Mouse (Mus musculus) urinary bladder, adult 2 months (tissue): ENCODE results near the gene Abhd16b. TPM values are rescaled to one million over a fixed set of nuclear protein-coding genes. Genes with fewer than 3 reads are reported as not detected.

Source experiments
- DNase-seq: peaks from one replicate; pipeline ENCODE4 v3.0.0; 2022; ENCODE audit warnings: low spot score
- polyA plus RNA-seq: library from polyadenylated mRNA; depleted of rRNA; stranded (reverse); fragments of >200 nt; gene quantifications from 2 replicates; pipeline ENCODE4 v1.2.3, GENCODE M21; 2012; rRNA removed

Gene Abhd16b
- not detected in 2 replicates for polyA plus RNA-seq

DNA sequence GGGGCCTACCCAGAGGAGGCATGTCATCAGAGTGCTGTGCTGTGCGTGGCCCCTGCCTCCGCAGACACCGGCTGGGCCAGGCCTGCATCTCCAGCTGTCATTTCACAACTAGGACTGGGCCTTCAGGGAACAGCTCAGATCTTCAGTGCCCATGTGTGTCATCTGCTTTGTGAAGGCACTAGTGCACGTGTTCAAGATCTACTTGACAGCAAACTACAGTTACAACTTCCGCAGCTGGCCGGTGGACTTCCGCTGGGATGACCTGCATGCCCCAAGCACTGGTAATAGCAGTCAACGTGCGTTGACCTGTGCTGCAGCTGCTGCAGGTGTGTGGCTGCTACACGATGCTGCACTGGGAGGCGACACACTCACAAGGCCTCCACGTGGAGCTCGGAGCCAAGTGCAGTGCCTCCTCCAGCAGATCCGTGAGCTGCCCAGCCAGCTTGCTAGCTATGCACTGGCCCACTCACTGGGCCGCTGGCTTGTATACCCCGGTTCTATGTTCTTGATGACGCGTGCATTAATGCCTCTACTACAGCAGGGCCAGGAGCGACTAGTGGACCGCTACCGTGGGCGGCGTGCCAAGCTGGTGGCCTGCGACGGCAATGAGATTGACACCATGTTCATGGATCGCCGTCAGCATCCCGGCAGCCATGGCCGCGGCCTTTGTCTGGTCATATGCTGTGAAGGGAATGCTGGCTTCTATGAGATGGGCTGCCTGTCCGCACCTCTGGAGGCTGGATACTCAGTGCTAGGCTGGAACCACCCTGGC lies at the start of gene Abhd16b:
Gene Abhd16b, plus strand, starts transcription at position 51 of the 772 bp plus-strand sequence.
- no peak for DNase-seq

- DNase-seq = no peak
Observed at GRCm38 (mm10) chr2:181452181-181452580, 40.8 kb upstream of the Abhd16b start.

- DNase-seq = no peak
Observed at GRCm38 (mm10) chr2:181453274-181453673, 39.7 kb upstream of the Abhd16b start.

- no peak for DNase-seq
Observed at GRCm38 (mm10) chr2:181455899-181456298, 37.1 kb upstream of the Abhd16b start.

DNA sequence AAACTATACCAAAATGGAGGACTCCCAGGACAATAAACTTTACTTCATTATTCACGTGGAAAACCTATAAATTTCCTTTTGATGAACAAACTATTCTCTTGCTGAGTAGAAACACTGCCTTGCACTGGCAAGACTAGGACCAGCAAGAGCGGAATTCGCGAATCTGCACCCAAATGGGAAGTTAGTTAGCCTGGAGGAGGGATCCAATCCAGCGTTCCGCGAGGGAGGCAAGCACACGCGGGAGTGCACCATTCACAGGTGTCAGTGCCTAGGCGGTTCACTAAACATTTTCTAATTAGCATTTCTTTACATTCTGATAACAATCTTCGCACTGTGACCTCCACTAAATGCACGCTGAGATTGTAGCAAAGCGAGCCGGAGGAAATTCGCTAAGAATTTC lies 35.2 kb upstream of the Abhd16b start:
- no peak for DNase-seq

DNA sequence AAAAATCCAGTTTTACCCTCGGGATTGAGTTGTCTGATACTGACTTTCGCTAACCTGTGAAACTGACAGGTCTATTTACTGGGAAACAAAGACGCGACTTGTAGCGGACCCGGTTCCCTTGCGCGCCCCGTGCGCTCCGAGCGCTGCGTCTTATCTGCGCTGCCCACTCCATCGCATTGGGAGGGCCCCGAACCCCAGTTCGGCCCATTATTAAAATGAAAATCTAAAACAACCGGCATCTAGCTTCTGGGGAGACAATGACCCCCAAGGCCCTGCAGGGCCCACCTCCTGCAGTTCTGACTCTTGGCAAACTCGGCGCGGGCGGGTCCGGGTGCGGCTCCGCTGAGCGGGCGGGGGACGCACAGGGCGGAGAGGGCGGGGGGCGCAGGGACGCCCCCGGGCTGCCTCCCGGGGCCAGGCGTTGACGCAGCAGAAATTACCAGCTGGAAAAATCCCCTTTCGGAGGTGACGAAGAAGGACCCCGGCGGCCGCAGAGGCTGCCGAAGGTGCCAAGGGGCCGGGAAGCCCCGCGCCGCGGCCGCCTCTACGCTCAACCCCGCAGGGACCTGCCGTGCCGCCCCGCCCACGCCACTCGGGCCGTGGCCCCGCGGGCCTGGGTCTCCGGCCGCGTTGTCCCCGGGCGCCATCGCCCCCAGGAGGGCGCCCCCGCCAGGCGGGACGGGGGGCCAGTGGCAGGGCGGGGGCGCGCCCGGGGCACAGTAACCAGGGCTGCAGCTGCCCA lies 34.4 kb upstream of the Abhd16b start:
- peak; percentile 33 for DNase-seq

- DNase-seq = peak; percentile 84
Observed at GRCm38 (mm10) chr2:181459153-181459672, 33.8 kb upstream of the Abhd16b start, which contains the start of gene Zbtb46. Zbtb46 (minus strand) TSS chr2:181459426.

GRCm38 (mm10) chr2:181459673-181460621 lies 33.1 kb upstream of the Abhd16b start:
- DNase-seq = peak; percentile 45

GRCm38 (mm10) chr2:181461536-181462100 lies 31.4 kb upstream of the Abhd16b start:
- DNase-seq = no peak

- no peak for DNase-seq
Observed at GRCm38 (mm10) chr2:181462604-181463003, 30.4 kb upstream of the Abhd16b start.

DNA sequence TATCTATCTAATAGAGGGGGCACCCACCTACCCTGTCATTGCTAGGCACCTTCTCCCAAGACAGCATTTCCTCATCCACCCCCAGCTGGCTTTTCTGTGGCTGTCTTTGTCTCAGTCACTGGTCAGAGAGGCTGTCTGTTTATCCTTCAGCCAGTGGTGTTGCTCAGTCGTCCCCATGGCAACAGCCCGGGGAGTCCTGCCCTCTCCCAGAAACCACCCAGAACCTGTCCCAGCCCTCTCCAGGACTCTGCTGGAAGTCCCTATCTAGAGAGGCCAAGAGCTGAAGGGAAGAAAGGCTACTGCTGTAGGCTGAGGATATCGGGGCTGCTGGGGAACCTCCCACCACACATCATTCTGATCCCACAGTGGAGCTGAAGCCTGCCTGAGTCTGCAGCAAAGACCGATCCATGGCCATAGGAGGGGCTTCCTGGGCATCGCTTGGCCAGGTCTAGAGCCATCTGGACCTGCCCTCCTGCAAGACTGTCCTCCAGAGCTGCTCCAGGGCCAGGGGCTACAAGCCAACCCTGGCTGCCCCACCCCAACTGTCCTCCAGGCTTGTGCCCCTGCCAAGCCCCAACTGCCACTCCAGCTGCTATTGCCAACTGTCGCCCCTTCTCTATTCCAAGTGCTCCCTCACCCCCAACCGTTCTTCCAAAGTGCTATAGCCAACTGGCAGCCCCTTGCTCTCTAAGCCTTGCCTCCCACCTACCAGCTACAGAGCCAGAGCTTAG lies 29.8 kb upstream of the Abhd16b start:
- no peak for DNase-seq

DNA sequence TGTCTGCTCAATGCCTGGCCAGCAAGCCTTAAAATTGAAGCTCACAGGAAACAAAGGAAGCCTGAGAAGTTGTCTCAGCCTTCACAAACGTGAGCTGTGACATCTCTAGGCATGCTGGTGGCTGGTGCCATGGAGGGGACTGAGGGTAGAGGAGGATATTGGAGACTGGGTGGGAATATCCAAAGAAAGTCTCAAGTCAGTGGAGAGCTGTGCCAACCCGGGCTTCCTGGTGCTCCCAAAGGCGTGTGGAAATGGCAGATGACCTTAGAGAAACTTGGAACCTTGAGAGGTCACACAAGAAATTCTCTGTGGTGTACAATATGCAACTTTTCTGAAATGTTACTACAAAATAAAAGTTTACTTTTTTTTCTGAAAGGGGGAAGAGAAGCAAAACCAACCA lies 27.6 kb upstream of the Abhd16b start:
- DNase-seq = no peak

DNA sequence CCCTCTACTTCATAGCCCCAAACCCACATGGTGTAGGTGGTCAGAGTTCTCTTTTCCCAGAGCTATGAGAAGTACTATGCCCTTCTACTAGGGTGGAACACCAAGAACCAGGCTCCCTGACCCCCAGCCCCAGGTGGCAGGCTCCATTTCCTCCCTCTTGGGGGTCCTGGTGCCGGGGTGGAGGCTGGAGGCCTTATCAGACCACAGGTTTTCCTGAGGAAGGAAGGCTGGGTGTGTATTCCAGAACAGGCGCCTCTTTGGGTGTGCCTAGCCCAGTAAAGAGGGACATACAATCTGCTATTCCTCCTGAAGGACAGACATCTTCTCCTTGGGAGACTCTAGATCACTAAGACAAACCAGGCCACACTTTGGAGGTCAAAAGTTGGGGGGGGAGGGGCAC lies 22.7 kb upstream of the Abhd16b start:
- DNase-seq = no peak

DNA sequence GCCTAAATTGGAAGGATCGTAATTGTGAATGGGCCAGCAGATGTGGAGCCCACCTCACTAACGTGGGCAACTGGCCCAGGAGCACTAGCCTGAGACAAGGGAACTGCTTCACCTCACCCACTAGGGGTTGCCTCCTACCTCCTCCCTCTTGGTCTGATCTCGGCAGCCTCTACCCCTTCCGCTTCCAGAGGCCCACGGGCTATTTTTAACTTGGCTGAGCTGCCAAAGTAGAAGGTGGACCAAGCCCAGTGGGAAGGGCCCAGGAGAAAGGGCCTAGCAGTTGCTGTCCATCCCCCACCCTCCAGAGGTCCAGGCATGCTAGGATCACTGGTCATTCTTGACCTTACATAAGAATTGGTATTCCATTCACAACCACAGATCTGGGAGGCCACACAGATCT lies 21.8 kb upstream of the Abhd16b start:
- DNase-seq = no peak

DNA sequence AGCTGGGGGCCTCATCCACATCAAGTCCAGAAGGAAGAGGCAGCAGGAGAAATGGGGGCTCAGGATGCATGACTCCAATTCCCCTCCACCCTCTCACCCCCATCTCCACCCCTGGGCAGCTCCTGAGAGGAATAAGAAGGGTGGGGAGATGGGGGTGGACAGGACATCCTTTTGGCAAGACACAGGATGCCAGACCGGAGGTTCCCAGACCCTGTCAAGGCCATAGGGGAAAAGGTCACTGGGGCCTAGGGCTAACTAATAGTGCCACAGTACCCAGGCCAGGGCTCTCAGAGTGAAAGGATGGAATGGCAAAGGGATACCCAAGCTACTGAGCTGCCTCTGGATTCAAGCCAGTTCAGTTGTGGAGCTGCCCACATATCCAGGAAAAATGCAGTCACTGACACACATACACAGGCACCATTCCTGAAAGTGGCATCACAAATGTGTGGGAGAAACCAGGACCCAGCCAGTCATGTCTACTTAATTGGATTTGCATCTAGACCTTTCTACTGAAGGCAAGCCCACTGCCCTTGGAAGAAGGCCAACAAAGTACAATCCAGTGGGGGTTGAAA lies 20.7 kb upstream of the Abhd16b start:
- no peak for DNase-seq

DNA sequence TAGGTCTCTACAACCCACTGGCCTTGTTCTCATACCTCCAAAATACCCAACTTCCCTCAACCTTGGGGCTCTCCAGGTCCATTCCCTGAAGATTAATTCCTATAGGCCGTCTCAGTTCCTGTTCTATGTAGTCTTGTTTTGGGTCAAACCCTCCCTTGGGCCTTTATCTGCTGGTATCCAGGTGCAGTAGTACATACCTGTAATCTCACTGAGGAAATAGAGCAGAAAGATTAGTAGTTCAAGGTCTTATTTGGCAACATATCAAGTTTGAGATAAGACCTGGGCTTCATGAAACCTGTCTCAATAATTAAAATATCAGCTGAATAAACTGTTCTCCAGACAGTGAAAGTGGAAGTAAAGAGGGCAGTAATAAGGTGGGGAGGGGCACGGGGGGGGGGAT lies 9.9 kb upstream of the Abhd16b start:
- no peak for DNase-seq

- DNase-seq = no peak
Observed at GRCm38 (mm10) chr2:181483562-181484318, 9.3 kb upstream of the Abhd16b start.

DNA sequence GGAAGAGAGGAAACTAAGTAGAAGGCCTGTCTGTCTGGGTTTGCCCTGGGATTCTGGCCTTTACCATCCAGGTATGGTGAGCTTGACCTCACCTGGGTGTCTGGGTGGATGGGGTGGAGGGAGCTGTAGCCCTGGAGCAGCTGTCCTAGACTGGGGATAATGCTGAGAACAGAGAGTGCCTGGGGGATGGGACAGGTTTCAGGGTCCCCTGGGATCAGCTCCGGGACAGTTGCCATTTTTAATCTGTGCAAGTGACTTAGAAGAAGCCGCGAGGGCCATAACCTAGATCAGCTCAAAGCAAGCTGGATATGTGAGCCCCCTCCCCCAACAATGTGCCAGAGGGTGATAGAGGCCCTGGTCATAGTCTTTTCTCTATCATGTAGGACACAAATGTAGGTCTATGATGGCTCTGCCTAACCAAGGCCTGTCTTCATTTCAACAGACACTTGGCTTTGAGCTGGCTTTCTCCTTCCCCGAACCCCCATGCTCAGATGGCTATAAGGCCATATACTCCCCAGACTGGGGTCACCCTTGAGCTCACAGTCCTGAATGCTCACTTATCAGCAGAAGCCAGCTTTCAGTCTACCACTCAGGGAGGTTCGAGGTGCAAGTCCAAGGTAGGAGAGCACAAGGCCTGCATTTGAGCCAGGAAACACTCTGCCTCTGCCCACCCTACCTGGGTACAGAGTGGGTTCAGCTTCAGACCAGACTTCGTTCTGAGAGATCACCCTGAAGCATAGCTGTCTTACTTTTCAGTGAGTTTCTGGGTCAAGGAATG lies 8.4 kb upstream of the Abhd16b start:
- no peak for DNase-seq

- DNase-seq = no peak
Observed at GRCm38 (mm10) chr2:181485741-181486140, 7.3 kb upstream of the Abhd16b start.
